Mouse (Mus musculus) testis, adult 2 months (tissue): ENCODE measurements around the gene Limk2. TPM values are rescaled to one million over a fixed set of nuclear protein-coding genes. Genes with fewer than 3 reads are reported as not detected.
A peak's percentile ranks its signal among the peaks of the same experiment; 100 is the strongest.

Experiments used
- H3K27ac ChIP-seq: fragments of 200-500 bp; 2 replicates; pipeline ENCODE4 v1.5.1; 2012; ENCODE audit warnings: low read depth, low read length; ENCODE audit not compliant: control insufficient read depth, insufficient read depth
- H3K27me3 ChIP-seq: fragments of 200-500 bp; 2 replicates; pipeline ENCODE4 v1.6.1; 2012; ENCODE audit warnings: mild to moderate bottlenecking, low read length, moderate library complexity; ENCODE audit not compliant: control insufficient read depth, insufficient read depth
- H3K36me3 ChIP-seq: fragments of 200-500 bp; 2 replicates; pipeline ENCODE4 v1.6.1; 2012; ENCODE audit warnings: mild to moderate bottlenecking, low read length; ENCODE audit not compliant: control insufficient read depth, insufficient read depth
- H3K4me1 ChIP-seq: fragments of 200-500 bp; 2 replicates; pipeline ENCODE4 v1.6.1; 2012; ENCODE audit warnings: low read length; ENCODE audit not compliant: control insufficient read depth, insufficient read depth
- H3K4me3 ChIP-seq: fragments of 200-500 bp; 2 replicates; pipeline ENCODE4 v1.5.1; 2012; ENCODE audit warnings: low read depth, mild to moderate bottlenecking, low read length, moderate library complexity, mixed read lengths; ENCODE audit not compliant: control insufficient read depth
- CTCF ChIP-seq: fragments of 200-500 bp; IDR thresholded peaks from 2 replicates; pipeline ENCODE4 v1.5.1; 2012; ENCODE audit warnings: low read depth, mild to moderate bottlenecking, inconsistent platforms, low read length, moderate library complexity; ENCODE audit not compliant: control insufficient read depth, insufficient read depth, insufficient replicate concordance
- POLR2A ChIP-seq: fragments of 200-500 bp; IDR thresholded peaks from 2 replicates; pipeline ENCODE4 v1.6.1; 2012; ENCODE audit warnings: low read depth, mild to moderate bottlenecking, inconsistent platforms, low read length, moderate library complexity; ENCODE audit not compliant: control insufficient read depth
- polyA plus RNA-seq: library from polyadenylated mRNA; depleted of rRNA; stranded (reverse); fragments of >200 nt; gene quantifications from 2 replicates; pipeline ENCODE4 v1.2.3, GENCODE M21; 2012

Limk2 gene
- polyA plus RNA-seq, 1 experiment: 48.6 TPM

- Histone ChIP-seq H3K27ac (peak overlapping the region; percentile 88), H3K36me3 (no peaks in the 10 kb centered on the region), H3K27me3 (no peaks in the 10 kb centered on the region), H3K4me3 (peak overlapping the region; percentile 97), H3K4me1 (peaks cover 9% of the 10 kb centered on the region)
- TF ChIP-seq POLR2A (no peak; the same call in 1 of the 2 replicates), CTCF (no peak)
These were observed 42.7 kb upstream of the Limk2 start for GRCm38 (mm10) chr11:3451701-3452163.

GRCm38 (mm10) chr11:3444875-3445274, 35.9 kb upstream of the Limk2 start:
- Histone ChIP-seq H3K27ac (no peak overlapping the region), H3K27me3 (no peaks in the 10 kb centered on the region), H3K36me3 (no peaks in the 10 kb centered on the region), H3K4me1 (no peaks in the 10 kb centered on the region; the same call in 1 of the 2 replicates), H3K4me3 (no peak overlapping the region)
- no peak for TF ChIP-seq CTCF
- no peak for TF ChIP-seq POLR2A

DNA sequence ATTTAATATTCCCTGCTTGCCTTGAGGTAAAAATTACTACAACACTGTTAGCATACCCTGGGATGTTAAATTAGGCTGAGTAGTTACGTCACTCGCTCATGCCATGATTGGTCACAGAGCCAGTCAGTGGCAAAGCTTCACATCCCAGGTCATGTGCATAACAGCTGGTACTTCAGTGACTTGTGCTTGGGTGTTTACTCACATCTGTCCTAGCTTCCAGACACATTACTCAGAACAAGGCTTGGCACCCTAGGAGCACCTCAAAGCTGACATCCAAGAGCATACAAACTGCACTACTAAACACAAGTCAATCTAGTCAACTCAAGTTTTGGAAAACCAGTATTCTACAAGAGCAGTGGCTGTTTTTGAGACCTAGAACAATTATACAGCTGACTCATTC, 34.1 kb upstream of the Limk2 start:
- Histone ChIP-seq H3K4me1 (no peaks in the 10 kb centered on the region), H3K36me3 (no peaks in the 10 kb centered on the region), H3K27me3 (no peaks in the 10 kb centered on the region), H3K4me3 (no peak overlapping the region), H3K27ac (no peak overlapping the region)
- TF ChIP-seq POLR2A: no peak

DNA sequence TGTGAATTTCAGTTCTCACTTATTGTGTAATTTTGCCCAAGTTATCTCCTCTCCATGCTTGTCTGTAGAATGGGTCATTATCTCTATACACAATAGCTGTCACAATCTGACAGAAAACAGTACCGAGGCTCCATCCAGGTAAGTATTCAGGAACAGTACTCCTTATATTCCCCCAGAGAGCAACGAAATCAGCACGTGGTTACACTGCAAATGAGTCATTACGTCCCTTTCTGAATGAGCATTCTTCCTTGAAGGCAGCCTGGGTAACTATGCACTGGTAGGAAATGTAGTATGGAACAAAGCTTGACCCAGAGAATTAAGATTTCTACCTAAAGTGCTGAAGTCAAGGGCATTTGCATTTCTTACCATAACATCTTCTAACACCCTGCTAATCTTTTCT, 33.7 kb upstream of the Limk2 start:
- H3K36me3 ChIP-seq: no peaks in the 10 kb centered on the region
- no peak overlapping the region for H3K4me3 ChIP-seq
- no peaks in the 10 kb centered on the region for H3K4me1 ChIP-seq
- H3K27ac ChIP-seq: no peak overlapping the region
- TF ChIP-seq CTCF (no peak), POLR2A (no peak)
- H3K27me3 ChIP-seq: no peaks in the 10 kb centered on the region

DNA sequence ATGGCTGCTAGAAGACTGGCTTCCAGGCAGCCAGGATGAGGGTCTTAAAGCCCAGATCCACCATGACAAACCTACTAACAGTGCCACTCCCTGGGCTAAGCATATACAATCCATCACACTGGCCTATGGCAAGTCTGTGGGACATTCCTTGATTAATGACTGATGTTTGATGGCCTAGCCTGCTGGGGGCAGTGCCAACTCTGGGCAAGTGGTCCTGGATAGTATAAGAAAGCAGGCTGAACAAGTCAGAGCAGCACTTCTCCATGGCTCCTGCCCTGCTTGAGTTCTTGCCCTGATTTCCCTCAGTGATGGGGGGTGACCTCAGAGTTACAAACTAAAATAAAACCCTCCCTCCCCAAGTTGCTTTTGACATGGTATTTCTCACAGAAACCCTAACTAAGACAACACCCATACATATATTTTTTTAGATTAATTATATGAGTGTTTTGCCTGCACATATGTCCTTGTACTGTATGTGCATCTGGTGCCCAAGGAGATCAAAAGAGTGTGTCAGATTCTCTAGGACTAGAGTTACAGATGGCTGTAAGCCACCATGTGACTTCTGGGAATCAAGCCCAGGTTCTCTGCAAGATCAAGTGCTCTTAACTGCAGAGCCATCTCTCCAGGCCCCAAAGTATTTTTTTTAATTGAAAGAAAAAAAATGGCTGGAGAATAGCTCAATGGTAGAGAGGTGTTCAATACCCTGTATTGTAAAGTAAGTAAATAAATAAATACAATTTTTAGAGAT, 32.9 kb upstream of the Limk2 start:
- Histone ChIP-seq H3K27ac (no peak overlapping the region), H3K36me3 (no peaks in the 10 kb centered on the region), H3K27me3 (no peaks in the 10 kb centered on the region), H3K4me1 (no peaks in the 10 kb centered on the region), H3K4me3 (no peak overlapping the region)
- no peak for TF ChIP-seq CTCF
- no peak for TF ChIP-seq POLR2A

- H3K36me3 ChIP-seq: no peaks in the 10 kb centered on the region
- H3K27me3 ChIP-seq: no peaks in the 10 kb centered on the region
- H3K4me1 ChIP-seq: no peaks in the 10 kb centered on the region
- no peak for TF ChIP-seq POLR2A
- no peak for TF ChIP-seq CTCF
- no peak overlapping the region for H3K4me3 ChIP-seq
- H3K27ac ChIP-seq: no peak overlapping the region
These were observed 28.6 kb upstream of the Limk2 start for GRCm38 (mm10) chr11:3437621-3438020.

- Histone ChIP-seq H3K36me3 (no peaks in the 10 kb centered on the region), H3K27me3 (no peaks in the 10 kb centered on the region), H3K4me3 (no peak overlapping the region), H3K4me1 (no peaks in the 10 kb centered on the region), H3K27ac (no peak overlapping the region)
- TF ChIP-seq POLR2A (no peak), CTCF (no peak)
These were observed 24.8 kb upstream of the Limk2 start for GRCm38 (mm10) chr11:3433809-3434208.
